Mouse (Mus musculus) limb, embryonic 13.5 days (tissue): ENCODE measurements at regions not wholly inside any gene's neighbourhood (a gene's known extent, or its start where the extent isn't known, plus 50 kb on each side); places are given as distances from the start of the nearest gene placed in this dataset.
"Not testable (repeated sequence)": the region's sequence is repeated elsewhere in the genome, so short reads cannot be mapped to it uniquely, and the experiment has no call there.

ENCODE experiments used
- ATAC-seq: fragments of 200-750 bp; cut with Nextera tagmentation; 2 replicates; pipeline ENCODE4 v1.8.0; 2017; ENCODE audit warnings: low read depth, moderate number of reproducible peaks, moderate TSS enrichment; ENCODE audit not compliant: low FRiP score
- H3K27ac ChIP-seq: fragments of 300-500 bp; sonication (generic); 2 replicates; pipeline ENCODE4 v1.5.1; 2015; ENCODE audit warnings: inconsistent platforms, mild to moderate bottlenecking, moderate library complexity
- H3K27me3 ChIP-seq: fragments of 300-500 bp; sonication (generic); 2 replicates; pipeline ENCODE4 v1.6.1; 2015; ENCODE audit warnings: mild to moderate bottlenecking, inconsistent platforms
- H3K36me3 ChIP-seq: fragments of 300-500 bp; sonication (generic); 2 replicates; pipeline ENCODE4 v1.6.1; 2015; ENCODE audit warnings: inconsistent platforms, mild to moderate bottlenecking, moderate library complexity
- H3K4me1 ChIP-seq: fragments of 300-500 bp; sonication (generic); 2 replicates; pipeline ENCODE4 v1.6.1; 2015; ENCODE audit warnings: inconsistent platforms
- H3K4me2 ChIP-seq: fragments of 300-500 bp; sonication (generic); replicated peaks from 2 replicates; pipeline ENCODE4 v1.6.1; 2015; ENCODE audit warnings: inconsistent platforms, mild to moderate bottlenecking, moderate library complexity
- H3K4me3 ChIP-seq: fragments of 300-500 bp; sonication (generic); 2 replicates; pipeline ENCODE4 v1.5.1; 2015; ENCODE audit warnings: moderate library complexity, mild to moderate bottlenecking, inconsistent platforms
- H3K9ac ChIP-seq: fragments of 300-500 bp; sonication (generic); 2 replicates; pipeline ENCODE4 v1.6.1; 2015; ENCODE audit warnings: mild to moderate bottlenecking, inconsistent platforms
- H3K9me3 ChIP-seq: fragments of 300-500 bp; sonication (generic); 2 replicates; pipeline ENCODE4 v1.6.1; 2016; ENCODE audit warnings: inconsistent platforms
- WGBS: fragments of 180-500 bp; shearing (Covaris S2); methylation state at CpG from one replicate; pipeline ENCODE4 v1.1.7; 2015; 5-methylcytosine and 5-hydroxymethylcytosine counted together

- no peak for ATAC-seq
These were observed 59.3 kb downstream of the Sox2 start for GRCm38 (mm10) chr3:34709553-34709952.

GRCm38 (mm10) chr3:34712137-34712536, 61.9 kb downstream of the Sox2 start:
- 88% methylated on average over 7 of the region's 7 CpGs for WGBS
- not testable (repeated sequence) for H3K27me3 ChIP-seq, H3K4me3 ChIP-seq, H3K9me3 ChIP-seq, H3K27ac ChIP-seq, ATAC-seq, H3K4me2 ChIP-seq, H3K9ac ChIP-seq, H3K4me1 ChIP-seq, H3K36me3 ChIP-seq

More at GRCm38 (mm10) chr3:34709553-34709952, 59.3 kb downstream of the Sox2 start:
- no peaks in the 10 kb centered on the region for H3K27me3 ChIP-seq
- no peak overlapping the region for H3K9ac ChIP-seq
- no peak overlapping the region for H3K4me2 ChIP-seq
- no peaks in the 10 kb centered on the region for H3K4me1 ChIP-seq
- WGBS = 87% methylated on average over 13 of the region's 13 CpGs
- H3K9me3 ChIP-seq = no peaks in the 10 kb centered on the region
- no peaks in the 10 kb centered on the region for H3K36me3 ChIP-seq
- no peak overlapping the region for H3K27ac ChIP-seq
- no peak overlapping the region for H3K4me3 ChIP-seq

- no peaks in the 10 kb centered on the region for H3K36me3 ChIP-seq
- H3K4me2 ChIP-seq = no peak overlapping the region
- WGBS = 85% methylated on average over 7 of the region's 7 CpGs
- H3K9me3 ChIP-seq = no peaks in the 10 kb centered on the region
- ATAC-seq = no peak
- H3K27ac ChIP-seq = no peak overlapping the region
- H3K4me1 ChIP-seq = no peaks in the 10 kb centered on the region
- no peaks in the 10 kb centered on the region for H3K27me3 ChIP-seq
- H3K9ac ChIP-seq = no peak overlapping the region
- H3K4me3 ChIP-seq = no peak overlapping the region
These were observed 72.3 kb downstream of the Sox2 start for GRCm38 (mm10) chr3:34722506-34722905.

GRCm38 (mm10) chr3:34726955-34727354, 76.8 kb downstream of the Sox2 start:
- H3K9ac ChIP-seq = no peak overlapping the region
- no peak overlapping the region for H3K4me2 ChIP-seq
- H3K27ac ChIP-seq = no peak overlapping the region
- no peaks in the 10 kb centered on the region for H3K4me1 ChIP-seq
- H3K27me3 ChIP-seq = no peaks in the 10 kb centered on the region
- no peak overlapping the region for H3K4me3 ChIP-seq
- no peak for ATAC-seq
- WGBS = 88% methylated on average over 12 of the region's 12 CpGs
- no peaks in the 10 kb centered on the region for H3K36me3 ChIP-seq
- no peaks in the 10 kb centered on the region for H3K9me3 ChIP-seq

- no peak for ATAC-seq
- no peak overlapping the region for H3K4me3 ChIP-seq
- H3K4me1 ChIP-seq = no peaks in the 10 kb centered on the region
- no peak overlapping the region for H3K4me2 ChIP-seq
- H3K9ac ChIP-seq = no peak overlapping the region
- H3K27me3 ChIP-seq = no peaks in the 10 kb centered on the region
- H3K36me3 ChIP-seq = no peaks in the 10 kb centered on the region
- H3K27ac ChIP-seq = no peak overlapping the region
- H3K9me3 ChIP-seq = no peaks in the 10 kb centered on the region
These were observed 78.1 kb downstream of the Sox2 start for GRCm38 (mm10) chr3:34728282-34728681.

- Histone ChIP-seq H3K36me3 (no peaks in the 10 kb centered on the region), H3K4me1 (no peaks in the 10 kb centered on the region), H3K27me3 (no peaks in the 10 kb centered on the region), H3K4me3 (no peak overlapping the region), H3K27ac (no peak overlapping the region), H3K9ac (no peak overlapping the region), H3K9me3 (no peaks in the 10 kb centered on the region), H3K4me2 (no peak overlapping the region)
- ATAC-seq = no peak
- WGBS = 80% methylated on average over 5 of the region's 5 CpGs
These were observed 84.8 kb downstream of the Sox2 start for GRCm38 (mm10) chr3:34734966-34735365.

- H3K9me3 ChIP-seq = no peaks in the 10 kb centered on the region
- no peak overlapping the region for H3K4me3 ChIP-seq
- no peak overlapping the region for H3K4me2 ChIP-seq
- no peaks in the 10 kb centered on the region for H3K4me1 ChIP-seq
- no peaks in the 10 kb centered on the region for H3K36me3 ChIP-seq
- 88% methylated on average over 4 of the region's 4 CpGs for WGBS
- no peak overlapping the region for H3K27ac ChIP-seq
- no peaks in the 10 kb centered on the region for H3K27me3 ChIP-seq
- ATAC-seq = no peak
- no peak overlapping the region for H3K9ac ChIP-seq
These were observed 87.8 kb downstream of the Sox2 start for GRCm38 (mm10) chr3:34738001-34738400.

- Histone ChIP-seq H3K4me2 (no peak overlapping the region), H3K27ac (no peak overlapping the region), H3K36me3 (no peaks in the 10 kb centered on the region), H3K4me3 (no peak overlapping the region), H3K9ac (no peak overlapping the region), H3K9me3 (no peaks in the 10 kb centered on the region), H3K27me3 (no peaks in the 10 kb centered on the region), H3K4me1 (no peaks in the 10 kb centered on the region)
- no peak for ATAC-seq
- WGBS = 69% methylated on average over 7 of the region's 7 CpGs
These were observed 88.7 kb downstream of the Sox2 start for GRCm38 (mm10) chr3:34738938-34739337.

GRCm38 (mm10) chr3:34739693-34740092, 89.5 kb downstream of the Sox2 start:
- Histone ChIP-seq H3K4me2 (no peak overlapping the region), H3K4me1 (no peaks in the 10 kb centered on the region), H3K4me3 (no peak overlapping the region), H3K27ac (no peak overlapping the region), H3K9ac (no peak overlapping the region), H3K27me3 (no peaks in the 10 kb centered on the region), H3K36me3 (no peaks in the 10 kb centered on the region), H3K9me3 (no peaks in the 10 kb centered on the region)
- no peak for ATAC-seq
- WGBS = 65% methylated on average over 7 of the region's 7 CpGs

- Histone ChIP-seq H3K9ac (no peak overlapping the region), H3K4me1 (no peaks in the 10 kb centered on the region), H3K27ac (no peak overlapping the region), H3K4me2 (no peak overlapping the region), H3K36me3 (no peaks in the 10 kb centered on the region), H3K4me3 (no peak overlapping the region), H3K9me3 (no peaks in the 10 kb centered on the region), H3K27me3 (no peaks in the 10 kb centered on the region)
- 86% methylated on average over 9 of the region's 9 CpGs for WGBS
- no peak for ATAC-seq
These were observed 89.9 kb downstream of the Sox2 start for GRCm38 (mm10) chr3:34740110-34740509.

GRCm38 (mm10) chr3:34745181-34745736, 95.1 kb downstream of the Sox2 start:
- Histone ChIP-seq H3K4me3 (no peak overlapping the region), H3K9me3 (no peaks in the 10 kb centered on the region), H3K27me3 (no peaks in the 10 kb centered on the region), H3K4me2 (no peak overlapping the region), H3K4me1 (no peaks in the 10 kb centered on the region), H3K27ac (no peak overlapping the region), H3K36me3 (no peaks in the 10 kb centered on the region), H3K9ac (no peak overlapping the region)
- WGBS = 68% methylated on average over 5 of the region's 5 CpGs
- ATAC-seq = no peak

GRCm38 (mm10) chr3:34747499-34748093, 97.4 kb downstream of the Sox2 start:
- H3K9me3 ChIP-seq = no peaks in the 10 kb centered on the region
- H3K36me3 ChIP-seq = no peaks in the 10 kb centered on the region
- no peak overlapping the region for H3K4me2 ChIP-seq
- H3K4me1 ChIP-seq = no peaks in the 10 kb centered on the region
- WGBS = 75% methylated on average over 10 of the region's 10 CpGs
- H3K27ac ChIP-seq = no peak overlapping the region
- no peak overlapping the region for H3K4me3 ChIP-seq
- ATAC-seq = no peak
- H3K27me3 ChIP-seq = no peaks in the 10 kb centered on the region
- H3K9ac ChIP-seq = no peak overlapping the region

GRCm38 (mm10) chr3:34749989-34750388, 99.8 kb downstream of the Sox2 start:
- H3K27ac ChIP-seq = no peak overlapping the region
- H3K9me3 ChIP-seq = no peaks in the 10 kb centered on the region
- no peak overlapping the region for H3K4me3 ChIP-seq
- H3K9ac ChIP-seq = no peak overlapping the region
- H3K36me3 ChIP-seq = no peaks in the 10 kb centered on the region
- no peaks in the 10 kb centered on the region for H3K4me1 ChIP-seq
- ATAC-seq = no peak
- 86% methylated on average over 7 of the region's 7 CpGs for WGBS
- no peak overlapping the region for H3K4me2 ChIP-seq
- H3K27me3 ChIP-seq = no peaks in the 10 kb centered on the region
